Mouse (Mus musculus) T-helper 2 cell (primary cell): ENCODE data around the gene Pla2g12b.

Experiments used
- in situ Hi-C: fragments of 300-600 bp; cut with MboI, MseI; formaldehyde crosslinking; loops from one replicate; pipeline ENCODE4 v1.15.1; 2025; ENCODE audit warnings: high pct_unique_total_duplicates

The Pla2g12b gene

GRCm38 (mm10) chr10:59465546-59465945, 62.1 kb downstream of the Pla2g12b start:
- in situ Hi-C loops: no loop called here

DNA sequence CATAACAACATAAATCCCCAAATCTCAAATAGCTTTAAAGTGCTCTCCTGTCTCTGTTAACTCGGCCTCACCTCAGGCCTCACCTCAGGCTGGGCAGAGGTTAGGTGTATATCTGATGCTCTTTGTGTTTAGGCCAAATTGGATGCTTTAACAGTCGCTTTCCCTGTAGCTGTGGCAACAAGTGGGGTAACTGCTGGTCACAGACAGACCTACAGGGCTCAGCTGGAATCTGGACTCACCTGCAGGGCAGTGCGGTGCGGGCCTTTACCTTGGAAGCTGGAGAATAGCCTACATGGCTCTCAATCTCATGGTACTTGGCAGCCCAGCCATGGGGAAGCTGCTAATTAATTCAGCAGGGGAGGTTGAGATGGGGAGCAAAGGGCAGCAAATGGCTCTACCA, 63.2 kb downstream of the Pla2g12b start:
- in situ Hi-C loops: no loop called here

DNA sequence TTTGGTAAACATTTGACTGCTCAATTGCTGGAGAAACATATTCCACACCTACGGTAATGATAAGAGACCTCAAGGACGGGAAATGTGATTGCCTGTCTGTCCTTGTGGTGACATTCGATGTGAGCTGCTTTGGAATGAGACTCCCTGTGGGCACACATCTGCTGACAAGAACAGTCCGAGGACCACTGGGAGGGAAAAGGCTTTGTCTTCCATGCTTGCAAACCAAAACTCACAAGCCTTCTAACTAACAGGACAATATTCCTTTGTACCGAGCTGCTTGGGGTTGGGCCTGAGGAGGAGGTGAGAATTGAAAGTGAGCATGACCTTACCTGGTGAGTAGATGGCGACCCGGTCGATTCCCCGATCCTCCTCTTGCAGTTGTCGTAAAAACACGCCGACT, 63.8 kb downstream of the Pla2g12b start:
- in situ Hi-C loops: no loop called here

GRCm38 (mm10) chr10:59470451-59470850, 67.0 kb downstream of the Pla2g12b start:
- in situ Hi-C loops: no loop called here
